Mouse (Mus musculus) adrenal gland, adult 8-10 months (tissue): ENCODE measurements around the gene Fmnl2. TPM values are rescaled to one million over a fixed set of nuclear protein-coding genes. Genes with fewer than 3 reads are reported as not detected.
A peak's percentile ranks its signal among the peaks of the same experiment; 100 is the strongest.

Source experiments
- DNase-seq: peaks from one replicate; pipeline ENCODE4 v3.0.0; 2022
- total RNA-seq, 4 experiments: library from RNA; stranded (reverse); gene quantifications; 2 replicates each; pipeline ENCODE4 v1.2.4; 2022

Gene Fmnl2
- total RNA-seq, 4 experiments from 2014 or later = 22.0 to 56.8 (median 34.7) TPM

DNA sequence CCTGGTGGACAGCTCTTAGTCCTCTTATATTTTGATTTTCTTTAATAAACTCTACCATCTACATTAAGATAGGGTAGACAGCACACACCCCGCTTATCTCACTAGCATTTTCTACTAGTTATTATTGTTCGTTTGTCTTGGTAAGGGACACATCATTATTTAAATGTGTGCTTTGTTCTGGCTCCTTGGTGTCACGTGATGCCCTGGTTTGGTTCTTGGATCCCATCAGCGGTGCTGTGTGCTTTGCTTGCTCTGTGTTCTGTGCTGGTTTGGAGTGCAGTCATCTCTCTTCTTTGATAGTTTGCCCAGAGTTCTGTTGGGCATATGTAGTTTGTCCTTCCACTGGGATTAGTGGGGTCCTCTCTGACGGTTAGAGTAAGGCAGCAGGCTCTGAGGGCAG lies 57.9 kb downstream of the Fmnl2 start:
- DNase-seq = no peak

DNA sequence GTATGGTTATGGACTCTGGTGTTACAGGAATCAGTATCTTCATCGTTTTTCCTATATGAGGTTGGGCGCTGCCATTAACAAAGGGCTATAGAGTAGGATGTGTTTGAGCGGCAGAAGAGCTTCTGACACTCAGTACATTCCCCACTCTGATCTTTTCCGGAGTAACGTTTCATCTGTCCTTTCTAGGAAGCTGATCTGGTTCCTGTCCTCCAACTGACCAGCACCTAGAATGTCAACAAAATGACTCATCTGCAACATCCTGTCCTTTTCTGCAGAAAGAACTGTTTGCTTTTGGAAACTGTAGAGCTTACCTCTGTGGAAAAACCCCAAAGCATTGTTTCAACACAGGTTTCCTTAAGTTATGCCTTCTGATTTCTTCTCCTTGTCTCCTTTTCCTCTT lies 60.4 kb downstream of the Fmnl2 start:
- DNase-seq = no peak

DNA sequence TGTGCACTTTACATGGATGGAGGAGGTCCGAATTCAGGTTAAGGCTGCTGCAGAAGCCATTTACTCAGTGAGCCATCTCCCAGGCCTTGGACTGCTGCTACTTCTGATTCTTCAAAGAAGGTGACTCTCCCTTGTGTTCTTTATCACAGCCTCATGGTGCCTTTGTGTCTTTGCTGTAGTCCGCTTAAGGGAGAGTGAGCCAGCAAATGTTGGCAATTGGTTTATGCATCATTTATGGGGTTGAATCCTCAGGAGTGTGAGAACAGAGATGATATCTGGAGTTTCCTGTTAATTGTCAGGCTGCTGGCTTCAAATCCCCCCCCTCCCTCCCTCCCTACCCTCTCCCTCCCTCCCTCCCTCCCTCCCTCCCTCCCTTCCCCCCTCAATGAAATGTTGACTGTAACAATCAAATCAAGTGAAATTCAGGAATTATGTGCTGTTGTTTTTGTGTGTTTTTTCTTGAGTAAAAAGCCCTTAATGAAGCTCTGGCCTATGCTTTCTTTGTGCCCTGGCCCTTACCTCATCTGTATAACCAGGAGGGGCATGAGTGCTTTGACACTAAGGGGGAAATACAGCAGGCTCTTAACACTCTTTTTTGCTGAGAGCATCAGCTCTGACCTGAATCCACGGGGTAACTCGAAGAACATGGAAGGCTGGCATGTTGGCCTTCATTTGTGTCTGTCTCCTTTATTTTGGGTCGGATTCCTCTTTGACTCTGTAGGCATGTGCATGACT lies 63.2 kb downstream of the Fmnl2 start:
- no peak for DNase-seq

DNA sequence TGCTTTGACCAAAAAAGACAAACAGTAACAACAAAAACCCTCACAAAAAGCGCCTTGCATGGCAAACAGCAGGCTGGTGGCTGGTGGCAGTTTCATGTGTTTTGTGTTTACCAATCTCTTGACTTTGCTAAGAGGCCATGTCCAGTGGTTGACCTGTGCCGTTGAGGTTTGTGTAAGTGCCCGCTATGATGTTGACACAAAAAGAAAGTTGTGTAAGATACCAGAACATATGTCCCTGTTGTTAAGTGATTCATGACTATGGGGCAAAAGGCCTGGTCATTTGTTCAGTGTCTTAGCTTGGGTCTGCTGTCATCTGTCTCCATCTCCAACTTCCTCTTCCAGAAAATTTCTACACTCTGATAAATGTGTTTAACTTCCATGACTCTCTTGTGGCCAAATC lies 67.4 kb downstream of the Fmnl2 start:
- DNase-seq = no peak

DNA sequence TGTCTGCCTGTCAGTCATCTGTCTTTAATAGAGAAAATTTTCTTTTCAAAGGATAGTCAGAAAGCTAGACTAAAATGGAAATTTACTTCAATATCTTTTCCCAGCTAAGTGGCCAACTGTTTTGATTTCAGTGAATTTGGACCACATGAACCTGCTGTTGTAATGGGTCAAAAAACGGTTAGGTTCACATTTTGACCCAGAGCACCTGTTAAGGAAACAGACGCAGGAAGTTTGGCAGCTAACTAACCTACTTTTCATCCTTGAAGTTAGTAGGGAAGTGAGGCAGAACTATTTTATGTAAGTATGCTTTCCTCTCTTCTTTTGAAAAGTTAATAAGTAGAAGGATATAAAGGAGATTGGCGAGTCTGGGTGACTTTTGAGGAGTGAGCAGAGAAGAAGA lies 69.7 kb downstream of the Fmnl2 start:
- no peak for DNase-seq

DNA sequence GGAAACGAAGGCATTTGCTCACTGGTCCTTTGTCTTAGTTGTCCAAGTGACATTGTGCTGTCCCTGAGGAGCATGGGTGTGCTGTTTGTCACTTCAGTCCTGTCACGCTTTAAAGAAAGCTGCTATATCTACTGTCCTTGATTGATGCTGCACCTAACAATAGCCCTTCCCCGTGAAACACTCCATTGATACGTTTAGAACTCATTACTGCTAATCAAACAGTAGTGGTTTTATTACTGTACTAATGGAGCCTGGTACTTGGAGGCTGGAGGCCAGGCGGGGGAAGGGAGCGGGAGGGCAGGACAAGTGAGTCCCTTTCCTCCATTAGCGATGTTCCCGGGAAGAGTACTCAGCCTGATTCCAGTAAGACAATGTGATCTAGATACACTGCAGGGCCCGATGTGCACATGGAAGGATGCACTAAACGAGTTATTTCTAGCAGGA lies 70.2 kb downstream of the Fmnl2 start:
- DNase-seq = no peak

DNA sequence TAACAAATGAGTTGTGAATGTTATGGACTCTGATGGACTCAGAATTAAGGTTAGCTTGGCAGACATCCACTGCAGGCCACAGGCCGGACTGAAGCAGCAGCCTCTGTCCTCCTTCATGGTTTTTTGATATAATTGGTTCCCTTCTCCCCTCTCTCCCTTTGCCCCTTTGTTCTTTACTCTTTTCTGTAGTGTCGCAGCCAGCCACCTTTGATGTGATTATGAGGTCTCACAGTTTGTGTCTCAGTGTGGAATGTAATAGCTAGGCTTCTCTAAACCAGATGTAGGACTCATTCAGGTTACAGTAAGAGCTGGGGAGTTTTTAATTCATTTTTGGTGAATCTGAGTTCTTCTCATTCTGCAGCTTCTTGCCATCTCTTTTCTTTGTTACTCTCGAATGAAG lies 70.7 kb downstream of the Fmnl2 start:
- no peak for DNase-seq

DNA sequence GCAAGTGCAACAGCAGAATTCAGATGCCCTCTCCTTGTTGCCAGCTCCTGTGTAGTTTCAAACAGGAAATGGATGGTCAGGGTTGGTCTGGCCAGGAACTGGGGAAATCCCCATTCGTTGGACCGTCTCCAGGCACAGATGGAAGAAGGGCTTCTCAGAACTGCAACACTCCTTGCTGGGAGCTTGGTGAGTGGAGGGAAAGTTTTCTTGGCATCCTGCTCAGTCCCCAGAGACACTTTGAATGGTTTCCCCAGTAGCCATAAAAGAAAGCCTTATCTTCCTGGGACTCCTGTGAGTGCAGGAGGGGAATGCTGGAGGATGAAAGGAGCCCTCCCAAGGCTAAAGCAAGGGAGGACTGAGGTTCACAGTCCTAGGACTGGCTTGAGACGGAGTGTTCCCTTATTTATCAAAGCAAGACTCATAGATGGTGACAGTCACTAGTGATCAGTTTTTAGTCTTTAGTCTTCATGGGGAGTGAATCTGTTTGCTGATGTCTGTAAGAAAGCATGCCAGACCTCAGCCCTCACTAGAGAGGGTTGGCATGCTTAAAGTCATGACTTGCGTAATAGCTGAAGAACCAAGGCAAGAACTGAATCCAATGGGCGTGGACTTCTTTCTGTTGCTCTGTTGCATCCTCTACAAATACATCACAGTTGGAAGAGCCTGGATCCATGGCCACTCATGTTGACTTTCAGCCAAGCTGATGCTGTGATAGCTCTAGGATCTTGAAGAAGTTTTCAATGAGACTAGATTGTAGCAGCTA lies 72.6 kb downstream of the Fmnl2 start:
- peak; percentile 45 for DNase-seq

DNA sequence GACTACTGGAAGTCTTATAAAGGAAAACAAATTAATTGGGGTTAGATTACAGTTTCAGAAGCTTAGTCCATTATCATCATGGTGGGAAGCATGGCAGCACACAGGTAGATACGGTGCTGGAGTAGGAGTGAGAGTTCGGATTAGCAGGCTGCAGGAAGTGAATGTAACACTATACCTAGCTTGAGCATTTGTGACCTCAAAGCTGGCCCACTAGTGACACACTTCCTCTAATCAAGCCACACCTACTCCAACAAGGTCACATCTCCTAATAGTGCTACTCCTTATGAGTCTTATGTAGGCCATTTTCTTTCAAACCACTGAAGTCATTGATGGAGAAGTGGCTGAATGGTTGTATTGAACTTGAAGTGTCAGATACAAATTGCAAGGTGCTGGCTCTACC lies 73.7 kb downstream of the Fmnl2 start:
- DNase-seq = no peak

DNA sequence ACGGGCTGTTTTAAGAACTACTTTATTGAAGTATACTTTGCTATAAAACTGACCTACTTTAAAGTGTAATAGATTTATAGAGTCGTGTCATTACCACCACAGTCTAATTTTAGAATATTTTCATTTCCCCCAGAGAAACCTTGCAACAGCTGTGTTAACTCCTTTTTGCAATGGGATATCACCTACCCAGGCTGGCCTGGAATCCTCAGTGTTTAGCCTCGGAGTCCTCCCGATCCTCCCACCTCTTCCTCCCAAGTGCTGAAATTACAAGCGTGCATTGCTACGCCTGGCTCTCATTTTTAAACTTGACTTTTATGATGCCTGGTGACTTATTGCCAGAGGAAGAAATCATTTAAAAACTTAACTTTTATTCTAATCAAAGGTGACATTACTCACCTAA lies 78.2 kb downstream of the Fmnl2 start:
- no peak for DNase-seq

DNA sequence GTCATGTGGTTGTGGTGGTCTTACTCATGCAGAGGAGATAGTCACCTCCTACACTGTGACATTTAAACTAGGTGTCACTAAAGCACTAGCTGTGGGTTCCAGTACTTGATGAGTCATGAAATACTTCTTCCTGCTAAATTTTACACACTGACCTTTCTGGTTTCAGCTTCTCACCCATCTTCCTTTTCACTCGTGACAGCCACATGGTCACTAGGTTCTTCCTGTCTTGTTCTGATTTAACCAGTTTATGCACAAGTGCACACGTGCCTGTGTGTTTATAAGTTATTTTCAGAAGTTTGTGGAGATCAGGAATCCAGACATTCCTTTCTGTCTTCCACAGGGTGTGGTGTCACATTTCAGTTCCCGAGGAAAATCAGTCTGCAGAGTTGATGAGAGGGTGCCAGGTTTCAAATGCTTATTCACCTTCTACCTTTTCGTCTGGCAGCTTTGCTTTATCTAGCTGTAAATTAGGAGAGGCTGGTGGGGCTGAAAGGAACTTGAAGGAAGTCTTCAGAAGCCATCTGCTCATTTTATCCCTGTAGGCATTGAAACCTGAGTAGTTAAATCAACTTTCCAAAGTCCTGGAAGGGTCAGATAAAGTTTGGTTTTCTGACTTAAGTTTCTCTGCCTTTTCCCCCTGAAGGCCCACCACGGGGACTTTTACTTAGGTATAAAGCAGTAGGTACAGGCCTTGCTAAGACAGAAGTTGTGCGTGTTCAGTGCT lies 80.9 kb downstream of the Fmnl2 start:
- no peak for DNase-seq

DNA sequence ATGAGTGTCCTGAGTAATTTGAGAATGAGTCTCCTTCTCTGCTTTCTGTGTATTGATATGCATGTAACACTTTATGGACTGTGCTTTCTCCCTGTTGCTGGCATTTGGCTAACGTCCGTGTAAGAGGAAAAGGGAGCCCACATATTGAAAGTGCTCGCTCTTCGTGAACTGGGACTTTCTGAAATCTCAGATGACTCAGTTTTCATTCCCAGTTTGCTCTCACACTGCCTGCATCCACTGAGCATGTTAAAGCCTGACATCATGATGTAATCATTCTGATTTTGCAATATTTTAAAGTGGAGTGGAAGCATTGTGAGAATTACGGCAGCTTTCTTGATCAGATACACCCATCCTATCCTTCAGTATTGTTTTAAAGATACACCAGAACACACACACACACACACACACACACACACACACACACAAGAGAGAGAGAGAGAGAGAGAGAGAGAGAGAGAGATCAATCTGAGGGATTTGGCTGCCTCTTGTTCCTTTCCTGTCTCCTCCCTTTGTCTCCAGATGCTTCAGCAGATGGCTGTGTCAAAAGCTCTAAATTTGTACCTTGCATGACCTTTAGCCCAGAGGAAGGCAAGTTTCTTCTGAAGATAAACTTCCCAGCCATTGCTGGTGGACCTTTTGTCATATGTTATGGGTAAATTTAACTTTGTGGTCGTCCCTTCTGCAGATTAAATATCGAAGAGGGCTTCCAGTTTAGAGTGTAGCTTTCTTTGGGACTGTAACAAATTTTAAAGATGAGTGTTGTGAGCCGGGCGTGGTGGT lies 86.2 kb downstream of the Fmnl2 start:
- DNase-seq = no peak

DNA sequence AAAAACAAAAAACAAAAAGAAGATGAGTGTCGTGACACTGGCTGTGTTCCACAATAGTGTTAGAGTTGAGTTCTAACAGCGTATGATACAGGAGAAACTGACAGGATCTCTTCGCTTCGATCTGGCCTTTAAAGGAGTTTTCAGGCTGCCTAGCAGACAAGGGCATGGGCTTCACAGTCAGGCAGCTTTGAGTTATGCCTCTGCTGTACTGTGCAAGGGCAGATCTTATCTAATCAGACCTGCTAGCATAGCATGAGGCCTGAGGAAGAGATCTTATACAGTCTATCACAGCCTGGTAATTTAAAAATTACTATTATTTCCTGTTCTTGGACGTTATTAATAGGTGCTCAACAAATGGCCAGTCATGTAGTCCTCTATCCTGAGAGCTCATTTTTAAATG lies 86.9 kb downstream of the Fmnl2 start:
- no peak for DNase-seq

DNA sequence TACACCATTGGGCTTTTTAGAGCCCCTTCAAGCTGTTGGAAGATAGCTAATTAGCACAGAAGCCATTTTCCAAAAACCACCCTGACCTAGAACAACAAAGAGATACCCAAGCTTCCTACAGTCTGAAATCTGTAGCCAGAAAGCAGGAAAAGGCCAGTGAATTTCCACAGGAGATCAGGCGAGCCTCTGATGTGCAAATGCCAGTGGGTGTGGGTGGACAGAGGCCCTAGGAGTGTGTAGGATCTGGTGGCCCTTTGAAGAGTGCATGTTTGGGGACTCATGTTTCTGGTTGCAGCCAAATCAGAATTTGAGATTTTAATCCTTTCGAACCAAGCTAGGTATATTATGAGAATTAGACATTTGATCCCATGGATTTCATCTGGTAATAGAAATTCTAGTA lies 88.4 kb downstream of the Fmnl2 start:
- DNase-seq = no peak

DNA sequence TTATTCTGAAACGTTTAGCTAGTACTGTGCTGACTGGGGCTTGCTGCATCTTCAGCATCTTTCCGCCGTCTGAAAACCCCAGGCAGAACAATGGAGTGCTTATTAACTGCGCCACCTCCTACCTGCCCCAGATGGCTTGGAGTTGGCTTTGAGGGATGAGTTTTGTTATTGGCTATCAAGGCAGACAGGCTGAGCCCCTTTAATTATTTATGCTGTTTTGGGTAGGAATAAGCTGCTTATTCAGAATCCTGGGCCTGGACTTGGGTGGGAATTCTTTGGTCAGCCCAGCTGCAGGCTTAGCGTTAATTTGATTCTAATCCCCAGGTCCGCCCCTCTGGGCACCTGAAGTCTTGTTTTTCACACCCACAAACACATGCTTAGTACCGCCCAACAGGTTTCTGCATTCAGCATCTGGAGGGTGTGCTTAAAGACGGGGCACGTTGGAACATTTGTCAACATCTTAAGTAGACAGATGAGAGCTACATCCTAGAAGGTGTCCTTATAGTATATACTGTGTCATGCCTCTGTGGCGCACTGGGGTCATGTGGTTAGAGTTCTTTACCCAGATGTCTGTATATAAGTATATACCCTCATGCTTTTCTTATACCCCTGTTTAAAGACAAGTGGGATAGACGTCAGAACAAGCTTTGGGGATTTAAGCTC lies 89.0 kb downstream of the Fmnl2 start:
- no peak for DNase-seq

DNA sequence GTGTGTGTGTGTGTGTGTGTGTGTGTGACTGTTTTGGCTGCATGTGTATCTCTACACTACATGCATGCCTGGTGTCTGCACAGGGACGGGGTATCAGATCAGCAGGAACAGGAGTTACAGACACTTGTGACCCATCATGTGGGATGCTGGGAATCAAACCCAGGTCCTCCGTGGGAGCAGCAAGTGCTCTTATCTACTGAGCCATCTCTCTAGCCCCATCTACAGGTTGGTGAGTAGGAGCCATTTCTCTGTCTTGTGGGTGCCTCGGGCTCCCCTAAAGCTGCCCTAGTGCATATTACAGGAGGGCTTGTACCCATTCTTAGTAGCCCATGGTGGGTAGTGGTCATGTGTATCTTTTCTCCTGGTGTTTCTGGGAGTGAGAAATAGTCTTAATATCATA lies 90.7 kb downstream of the Fmnl2 start:
- DNase-seq = no peak

DNA sequence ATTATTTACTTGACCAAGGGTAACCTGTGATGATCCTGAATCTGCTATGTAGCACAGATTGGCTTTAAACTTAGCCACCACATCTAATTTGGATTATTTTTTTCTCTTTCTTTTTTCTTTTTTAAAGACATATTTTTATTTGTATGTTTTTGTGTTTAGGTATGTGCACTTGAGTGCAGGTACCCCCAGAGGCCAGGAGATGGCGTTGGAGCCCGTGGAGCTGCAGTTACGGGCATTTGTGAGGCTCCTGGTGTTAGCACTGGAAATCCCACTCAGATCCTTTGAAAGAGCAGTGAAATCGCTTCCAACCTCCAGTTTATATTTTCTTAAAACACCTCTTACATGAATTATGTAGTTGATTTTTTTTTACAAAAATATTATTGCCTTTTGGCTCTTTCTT lies 91.9 kb downstream of the Fmnl2 start:
- DNase-seq = no peak

DNA sequence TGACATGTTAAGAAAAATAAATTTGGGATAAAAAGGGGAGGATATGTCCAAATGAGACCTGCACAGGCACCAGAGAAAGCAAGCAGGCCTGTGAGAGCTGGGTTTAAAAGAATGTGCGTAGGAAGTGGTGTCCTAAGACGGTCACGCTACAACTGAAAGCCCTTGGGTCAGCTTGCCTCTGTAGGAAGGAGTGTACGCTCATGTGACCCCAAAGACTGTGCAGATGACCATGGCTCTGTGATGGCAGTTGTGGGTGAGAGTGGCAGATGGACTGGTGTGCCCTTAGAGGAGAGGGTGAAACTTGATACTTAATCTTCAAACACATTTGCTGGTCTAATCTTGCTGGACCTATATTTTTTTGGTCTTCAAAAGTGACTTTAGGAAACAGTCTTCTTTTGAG lies 92.6 kb downstream of the Fmnl2 start:
- no peak for DNase-seq

DNA sequence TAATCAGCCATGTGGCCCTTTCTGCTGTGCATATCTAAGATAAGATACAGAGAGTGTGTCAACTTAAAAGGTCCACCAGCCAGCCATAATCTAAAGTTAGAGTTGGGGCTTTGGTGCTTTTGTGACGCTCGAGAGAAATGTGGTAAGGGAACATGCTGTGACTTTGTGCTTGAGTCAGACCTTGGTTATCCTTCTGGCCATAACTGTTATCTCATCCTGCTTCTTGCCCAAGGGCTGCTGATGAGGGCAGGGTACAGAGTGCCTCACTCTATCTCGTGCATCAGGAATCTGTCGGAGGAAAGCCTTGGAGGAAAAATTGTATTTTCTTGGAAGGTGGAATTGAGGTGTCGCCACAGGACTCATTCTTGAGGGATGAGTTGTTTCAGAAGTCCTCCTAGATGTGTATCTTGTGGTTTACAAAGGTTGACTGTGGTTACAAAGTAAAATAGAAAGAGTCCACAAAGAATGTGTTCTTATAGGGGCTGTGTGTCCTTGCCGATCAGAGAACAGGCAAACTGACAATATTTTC lies 94.6 kb downstream of the Fmnl2 start:
- no peak for DNase-seq

DNA sequence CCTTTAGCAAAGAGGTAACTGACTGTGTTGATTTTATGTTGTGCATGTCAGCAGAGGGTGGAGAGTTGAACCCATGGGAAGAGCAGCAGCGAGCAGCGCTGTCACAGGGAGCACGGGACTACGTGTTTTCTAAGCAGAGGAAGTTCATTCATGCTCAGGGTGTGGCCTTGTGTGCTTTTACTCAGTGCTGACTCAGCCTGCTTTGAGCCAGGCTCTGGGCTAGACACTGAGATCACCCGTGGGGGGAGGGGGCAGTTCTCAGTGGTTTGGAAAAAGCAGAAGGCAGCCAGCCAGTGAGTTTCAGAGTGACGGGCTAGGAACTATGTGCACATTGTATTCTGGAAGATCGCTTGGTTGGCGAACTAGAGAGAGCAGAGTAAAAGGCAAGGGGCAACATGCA lies 97.4 kb downstream of the Fmnl2 start:
- peak; percentile 92 for DNase-seq

DNA sequence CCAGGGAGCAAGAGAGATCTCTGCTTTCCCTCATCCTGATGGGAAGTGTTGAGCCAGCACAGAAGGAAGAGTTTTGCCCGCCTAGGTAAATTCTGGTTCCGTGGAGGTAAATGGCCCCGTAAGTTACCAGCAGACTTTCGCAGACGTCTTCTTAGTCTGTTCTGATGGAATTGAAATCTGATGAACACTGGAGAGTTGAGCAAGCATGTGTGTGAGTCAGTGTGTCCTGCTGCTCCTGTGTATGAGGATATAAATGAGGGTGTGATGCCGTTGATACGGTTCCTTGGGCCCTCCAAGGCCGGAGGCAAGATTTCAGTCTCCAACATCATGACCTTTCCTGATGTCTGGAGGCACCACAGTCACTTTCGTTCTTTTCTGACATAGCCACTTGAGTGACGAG lies 98.2 kb downstream of the Fmnl2 start:
- no peak for DNase-seq
